Mouse (Mus musculus) right cerebral cortex, postnatal 4 days (tissue): ENCODE data around the gene Pigs.

Source experiments
- DNase-seq: peaks from one replicate; pipeline ENCODE4 v3.0.0-alpha.2; 2022

Gene Pigs

GRCm38 (mm10) chr11:78341702-78342101 lies 13.5 kb downstream of the Pigs start:
- no peak for DNase-seq

- peak; percentile 75 for DNase-seq
These were observed 15.4 kb downstream of the Pigs start, which contains the start of gene Unc119 for GRCm38 (mm10) chr11:78343381-78344327. TSS of gene Unc119 (plus strand) at chr11:78343482.

GRCm38 (mm10) chr11:78344328-78344889 lies 16.2 kb downstream of the Pigs start:
- no peak for DNase-seq

- no peak for DNase-seq
These were observed 16.9 kb downstream of the Pigs start for GRCm38 (mm10) chr11:78344890-78345715.

- DNase-seq = no peak
These were observed 17.6 kb downstream of the Pigs start for GRCm38 (mm10) chr11:78345801-78346200.

GRCm38 (mm10) chr11:78346326-78347069 lies 18.3 kb downstream of the Pigs start:
- no peak for DNase-seq

- peak; percentile 82 for DNase-seq
These were observed 19.0 kb downstream of the Pigs start for GRCm38 (mm10) chr11:78347070-78347754.

GRCm38 (mm10) chr11:78347908-78348307 lies 19.7 kb downstream of the Pigs start:
- DNase-seq = no peak

- no peak for DNase-seq
These were observed 20.3 kb downstream of the Pigs start for GRCm38 (mm10) chr11:78348474-78348873.

- no peak for DNase-seq
These were observed 21.5 kb downstream of the Pigs start for GRCm38 (mm10) chr11:78349441-78350358.

GRCm38 (mm10) chr11:78353081-78353480 lies 24.9 kb downstream of the Pigs start:
- DNase-seq = no peak

GRCm38 (mm10) chr11:78354905-78355304 lies 26.7 kb downstream of the Pigs start:
- DNase-seq = no peak

- peak; percentile 82 for DNase-seq
These were observed 27.4 kb downstream of the Pigs start for GRCm38 (mm10) chr11:78355471-78356238.

- DNase-seq = peak; percentile 33
These were observed 30.3 kb downstream of the Pigs start for GRCm38 (mm10) chr11:78358330-78359007.

- DNase-seq = peak; percentile 81
These were observed 32.0 kb downstream of the Pigs start for GRCm38 (mm10) chr11:78360125-78360788.

GRCm38 (mm10) chr11:78360789-78361131 lies 32.5 kb downstream of the Pigs start:
- DNase-seq = no peak

- DNase-seq = no peak
These were observed 35.2 kb downstream of the Pigs start for GRCm38 (mm10) chr11:78363309-78364007.

GRCm38 (mm10) chr11:78364103-78364502 lies 35.9 kb downstream of the Pigs start:
- DNase-seq = no peak
